In genomic region chr8:72219541-72220363, GRCm38 (mm10) we compare ENCODE assay signal across 8 mouse cellular contexts. TPM values are rescaled to one million over a fixed set of nuclear protein-coding genes. Genes with fewer than 3 reads are reported as not detected.
DNase-seq lines count a peak whose midpoint lies in the region; ATAC-seq and TF ChIP-seq lines count a peak whose summit lies in the region.

Gene Fam32a (plus strand): TSS chr8:72219730.

- peaks cover 9% of the 10 kb centered on the region for H3K27me3 ChIP-seq in Patski
- peaks cover 29% of the 10 kb centered on the region for H3K27me3 ChIP-seq in hindbrain, embryonic 13.5 days

- H3K4me2 ChIP-seq in hindbrain, embryonic 13.5 days, result peak within 1 kb of the TSS; percentile 97

- WGBS in hindbrain, embryonic 13.5 days, result 11% methylated on average over 39 of the region's 39 CpGs

- peak; percentile 90 for ATAC-seq in Patski
- ATAC-seq in hindbrain, embryonic 13.5 days (ENCODE audit: low FRiP score), result peak; percentile 98

- H3K9ac ChIP-seq in hindbrain, embryonic 13.5 days, result peak within 1 kb of the TSS; percentile 88

- no peak for TF ChIP-seq CTCF in Patski (IDR thresholded peaks at IDR 0.05)

- H3K27ac ChIP-seq in hindbrain, embryonic 13.5 days, result peak within 1 kb of the TSS; percentile 84

- H3K4me1 ChIP-seq in hindbrain, embryonic 13.5 days (replicated peaks), result peaks cover 18% of the 10 kb centered on the region

- in situ Hi-C loops in Patski (cut with MboI; ENCODE audit: low pct_unique_long_range_greater_than_20kb), result loop anchor here (10.0 kb wide), 1 partner anchor 1845 kb away; the partner anchor contains the start of gene Comp

- H3K9me3 ChIP-seq in hindbrain, embryonic 13.5 days, result no peaks in the 10 kb centered on the region

- CTCF ChIA-PET in Patski (lab: Charles Lee), result interaction anchor here (1.6 kb wide), 1 partner anchor 20 kb away, joined by 9 read pairs; the partner anchor contains the start of gene Ap1m1

- POLR2A ChIA-PET in Patski (lab: Charles Lee), result no interaction called here

- peak within 1 kb of the TSS; percentile 90 for H3K4me3 ChIP-seq in hindbrain, embryonic 13.5 days

- peaks cover 32% of the 10 kb centered on the region for H3K36me3 ChIP-seq in hindbrain, embryonic 13.5 days

- DNase-seq in Patski (ENCODE audit: low read depth, low spot score), result peak; percentile 81
- DNase-seq in cerebellum, postnatal 14 days, result peak; percentile 90 to 91
- peak; percentile 83 to 88 for DNase-seq in frontal cortex, postnatal 14 days (ENCODE audit: low spot score in 2 of 2)
- DNase-seq in layer of hippocampus, postnatal 25 days (ENCODE audit: extremely low spot score in 1 of 2, low spot score in 1 of 2), result peak; percentile 66 to 67
- peak; percentile 95 for DNase-seq in lung, postnatal 25 days (ENCODE audit: low spot score)
- DNase-seq in retina, embryonic 14.5 days (ENCODE audit: low spot score), result peak; percentile 96
- peak; percentile 84 for DNase-seq in thymus, postnatal 4 days

RNA-seq across cellular contexts. Expression of gene Fam32a, which starts in this region (rescaled TPM):
- polyA plus RNA-seq in Patski (2021), result 90.2 TPM
- 108 and 109 TPM in 2 replicates for polyA plus RNA-seq in hindbrain, embryonic 13.5 days (2015; fragmentation: Nextera tagmentation; extraction: Ambion mirVana)
- total RNA-seq in layer of hippocampus, postnatal 25 days (2021), result 10 to 100 TPM; 57.4 to 60.6 TPM

Comparison
In these comparisons a context has a peak if more than half of its experiments do, and no peak if none do; other contexts are left out.
1. Peak in every context shown above with its lines: DNase-seq, ATAC-seq, H3K4me3 ChIP-seq and H3K27ac ChIP-seq.